Comparison of ENCODE assay signal across 10 mouse cellular contexts in genomic region chr3:35574402-35574801, GRCm38 (mm10).
DNase-seq lines count a peak whose midpoint lies in the region; ATAC-seq lines count a peak whose summit lies in the region.
"Had no signal": no experiment of that assay in that cellular context is flagged by ENCODE, and none has a peak within 500 bp of the region (broad histone marks: within the 10 kb centered on the region; RNA-seq: fewer than 3 reads in every experiment).

No protein-coding gene starts in this region.

- H3K9me3 ChIP-seq in kidney, embryonic 14.5 days (ENCODE audit: control insufficient read depth, low read length) = no peaks in the 10 kb centered on the region
- H3K9me3 ChIP-seq in embryonic facial prominence, embryonic 11.5 days (replicated peaks; ENCODE audit: control insufficient read depth, low read length) = no peaks in the 10 kb centered on the region
- no peaks in the 10 kb centered on the region for H3K9me3 ChIP-seq in midbrain, embryonic 13.5 days
- H3K9me3 ChIP-seq: embryonic facial prominence, embryonic 12.5 days had no signal

- no peaks in the 10 kb centered on the region for H3K36me3 ChIP-seq in kidney, embryonic 14.5 days (ENCODE audit: control insufficient read depth, insufficient read depth, low read length)
- no peaks in the 10 kb centered on the region for H3K36me3 ChIP-seq in embryonic facial prominence, embryonic 11.5 days (replicated peaks; ENCODE audit: control insufficient read depth, insufficient read depth, low read depth, low read length)
- no peaks in the 10 kb centered on the region for H3K36me3 ChIP-seq in midbrain, embryonic 13.5 days
- H3K36me3 ChIP-seq: embryonic facial prominence, embryonic 12.5 days had no signal

- no peak overlapping the region for H3K4me3 ChIP-seq in kidney, embryonic 14.5 days (ENCODE audit: low read length)
- H3K4me3 ChIP-seq in embryonic facial prominence, embryonic 11.5 days (ENCODE audit: low read depth, low read length) = no peak overlapping the region
- no peak overlapping the region for H3K4me3 ChIP-seq in midbrain, embryonic 13.5 days (replicated peaks)
- H3K4me3 ChIP-seq: embryonic facial prominence, embryonic 12.5 days had no signal

- no peak; the same call in 1 of the 2 replicates for ATAC-seq in kidney, embryonic 14.5 days (ENCODE audit: low FRiP score, low TSS enrichment)
- 0 out of 2 replicates have a peak, but pooled peaks have one; percentile 56 for ATAC-seq in embryonic facial prominence, embryonic 11.5 days (replicated peaks; ENCODE audit: insufficient number of reproducible peaks, low FRiP score, low TSS enrichment, low read depth)
- ATAC-seq in midbrain, embryonic 13.5 days = 0 out of 2 replicates have a peak, but pooled peaks have one; percentile 45

- H3K9ac ChIP-seq in kidney, embryonic 14.5 days (ENCODE audit: low read depth, low read length) = no peak overlapping the region
- H3K9ac ChIP-seq in embryonic facial prominence, embryonic 11.5 days (replicated peaks; ENCODE audit: low read length) = no peak overlapping the region
- H3K9ac ChIP-seq in midbrain, embryonic 13.5 days (replicated peaks) = no peak overlapping the region
- H3K9ac ChIP-seq: embryonic facial prominence, embryonic 12.5 days had no signal

- no peaks in the 10 kb centered on the region for H3K4me1 ChIP-seq in kidney, embryonic 14.5 days (ENCODE audit: control insufficient read depth, insufficient read depth, low read length)
- H3K4me1 ChIP-seq in embryonic facial prominence, embryonic 11.5 days (ENCODE audit: control insufficient read depth, insufficient read depth, low read length) = no peaks in the 10 kb centered on the region
- H3K4me1 ChIP-seq in midbrain, embryonic 13.5 days (replicated peaks) = no peaks in the 10 kb centered on the region
- H3K4me1 ChIP-seq: embryonic facial prominence, embryonic 12.5 days had no signal

- peak; percentile 5 for DNase-seq in kidney, adult 9 months
- DNase-seq in Muller cell, postnatal 12 days (ENCODE audit: inconsistent ontology term) = peak; percentile 44
- peak; percentile 72 for DNase-seq in embryonic facial prominence, embryonic 11.5 days (ENCODE audit: low spot score)
- peak; percentile 10 for DNase-seq in hindlimb bud, embryonic 11.5 days (ENCODE audit: extremely low spot score, low read depth, low spot score)
- peak; percentile 39 for DNase-seq in testis, postnatal 14 days (ENCODE audit: low spot score)
- DNase-seq in spleen, postnatal 36 days (ENCODE audit: low spot score in 2 of 2) = no peak

- H3K27me3 ChIP-seq in kidney, embryonic 14.5 days (ENCODE audit: control insufficient read depth, insufficient read depth, low read length) = no peaks in the 10 kb centered on the region
- no peaks in the 10 kb centered on the region for H3K27me3 ChIP-seq in embryonic facial prominence, embryonic 11.5 days (ENCODE audit: control insufficient read depth, insufficient read depth, low read length)
- no peaks in the 10 kb centered on the region for H3K27me3 ChIP-seq in midbrain, embryonic 13.5 days
- H3K27me3 ChIP-seq: embryonic facial prominence, embryonic 12.5 days had no signal

- WGBS in kidney, embryonic 14.5 days = 16% methylated on average over 10 of the region's 10 CpGs
- WGBS in embryonic facial prominence, embryonic 11.5 days = 13% methylated on average over 10 of the region's 10 CpGs
- WGBS in midbrain, embryonic 13.5 days = 17% methylated on average over 10 of the region's 10 CpGs

- no peak overlapping the region for H3K27ac ChIP-seq in kidney, embryonic 14.5 days (ENCODE audit: low read depth, low read length)
- no peak overlapping the region for H3K27ac ChIP-seq in embryonic facial prominence, embryonic 11.5 days (replicated peaks; ENCODE audit: low read depth, low read length)
- H3K27ac ChIP-seq in midbrain, embryonic 13.5 days = no peak overlapping the region
- H3K27ac ChIP-seq: embryonic facial prominence, embryonic 12.5 days; macrophage had no signal

- H3K4me2 ChIP-seq in kidney, embryonic 14.5 days (replicated peaks; ENCODE audit: low read depth, low read length) = no peak overlapping the region
- no peak overlapping the region for H3K4me2 ChIP-seq in embryonic facial prominence, embryonic 11.5 days (ENCODE audit: low read depth, low read length)
- no peak overlapping the region for H3K4me2 ChIP-seq in midbrain, embryonic 13.5 days (replicated peaks)
- H3K4me2 ChIP-seq: embryonic facial prominence, embryonic 12.5 days had no signal

Comparison
In these comparisons a context has a peak if more than half of its experiments do, and no peak if none do; other contexts are left out.
1. DNase-seq: peak in kidney, adult 9 months (single experiment), Muller cell, postnatal 12 days (single experiment), embryonic facial prominence, embryonic 11.5 days (single experiment), hindlimb bud, embryonic 11.5 days (single experiment) and testis, postnatal 14 days (single experiment); none in spleen, postnatal 36 days (0 of 2).